Mouse (Mus musculus): Measurements from ENCODE around the gene Nt5e. TPM values are rescaled to one million over a fixed set of nuclear protein-coding genes. Genes with fewer than 3 reads are reported as not detected.
A peak's percentile ranks its signal among the peaks of the same experiment; 100 is the strongest.
"Not testable (repeated sequence)": the region's sequence is repeated elsewhere in the genome, so short reads cannot be mapped to it uniquely, and the experiment has no call there.

Gene Nt5e
- 3.3 and 3.8 TPM in 2 replicates for polyA plus RNA-seq (2015; fragmentation: Nextera tagmentation; extraction: Ambion mirVana)

GRCm38 (mm10) chr9:88326930-88327901, at the start of gene Nt5e:
TSS of gene Nt5e (plus strand) at chr9:88327197.
- Histone ChIP-seq H3K4me2 (replicated peaks) (peak within 1 kb of the TSS; percentile 99), H3K9me3 (no peaks in the 10 kb centered on the region), H3K36me3 (no peaks in the 10 kb centered on the region), H3K9ac (peak within 1 kb of the TSS; percentile 43), H3K4me1 (replicated peaks) (peaks cover 6% of the 10 kb centered on the region; the same call in 1 of the 2 replicates), H3K27ac (no peak within 1 kb of the TSS), H3K27me3 (replicated peaks) (no peaks in the 10 kb centered on the region; the same call in 1 of the 2 replicates), H3K4me3 (replicated peaks) (peak within 1 kb of the TSS; percentile 61)
- peak; percentile 96 for ATAC-seq
- WGBS, result 1% methylated on average over 65 of the region's 66 CpGs

GRCm38 (mm10) chr9:88277588-88277987, 49.4 kb upstream of the Nt5e start:
- Histone ChIP-seq H3K27ac (no peak overlapping the region), H3K4me3 (replicated peaks) (no peak overlapping the region), H3K9ac (no peak overlapping the region), H3K27me3 (replicated peaks) (no peaks in the 10 kb centered on the region), H3K4me2 (replicated peaks) (no peak overlapping the region), H3K4me1 (replicated peaks) (0 out of 2 replicates have a peak, but pooled peaks cover 3% of the 10 kb centered on the region), H3K36me3 (no peaks in the 10 kb centered on the region), H3K9me3 (no peaks in the 10 kb centered on the region)
- WGBS, result 70% methylated on average over 4 of the region's 4 CpGs
- no peak for ATAC-seq

GRCm38 (mm10) chr9:88279728-88280127, 47.3 kb upstream of the Nt5e start:
- H3K4me3 ChIP-seq (replicated peaks), result no peak overlapping the region
- 80% methylated on average over 2 of the region's 2 CpGs for WGBS
- no peaks in the 10 kb centered on the region for H3K27me3 ChIP-seq (replicated peaks)
- no peaks in the 10 kb centered on the region for H3K4me1 ChIP-seq (replicated peaks)
- no peaks in the 10 kb centered on the region for H3K9me3 ChIP-seq
- ATAC-seq, result no peak
- no peak overlapping the region for H3K27ac ChIP-seq
- H3K36me3 ChIP-seq, result no peaks in the 10 kb centered on the region
- H3K4me2 ChIP-seq (replicated peaks), result no peak overlapping the region
- no peak overlapping the region for H3K9ac ChIP-seq

GRCm38 (mm10) chr9:88289568-88290168, 37.3 kb upstream of the Nt5e start:
- H3K4me3 ChIP-seq (replicated peaks), result no peak overlapping the region
- no peaks in the 10 kb centered on the region for H3K9me3 ChIP-seq
- H3K4me1 ChIP-seq (replicated peaks), result no peaks in the 10 kb centered on the region
- no peaks in the 10 kb centered on the region for H3K27me3 ChIP-seq (replicated peaks)
- no peak for ATAC-seq
- no peak overlapping the region for H3K4me2 ChIP-seq (replicated peaks)
- H3K36me3 ChIP-seq, result no peaks in the 10 kb centered on the region
- H3K27ac ChIP-seq, result no peak overlapping the region
- H3K9ac ChIP-seq, result no peak overlapping the region
- WGBS, result 69% methylated on average over 7 of the region's 7 CpGs

- Histone ChIP-seq H3K4me3 (replicated peaks) (no peak overlapping the region), H3K9ac (no peak overlapping the region), H3K27ac (no peak overlapping the region), H3K27me3 (replicated peaks) (no peaks in the 10 kb centered on the region), H3K36me3 (no peaks in the 10 kb centered on the region), H3K4me1 (replicated peaks) (no peaks in the 10 kb centered on the region), H3K4me2 (replicated peaks) (no peak overlapping the region), H3K9me3 (no peaks in the 10 kb centered on the region)
- ATAC-seq, result no peak
- 91% methylated on average over 2 of the region's 2 CpGs for WGBS
These were observed 34.1 kb upstream of the Nt5e start for GRCm38 (mm10) chr9:88292836-88293370.

- Histone ChIP-seq H3K27me3 (replicated peaks) (no peaks in the 10 kb centered on the region), H3K36me3 (no peaks in the 10 kb centered on the region), H3K9me3 (no peaks in the 10 kb centered on the region), H3K4me3 (replicated peaks) (no peak overlapping the region), H3K9ac (no peak overlapping the region), H3K27ac (no peak overlapping the region), H3K4me1 (replicated peaks) (no peaks in the 10 kb centered on the region), H3K4me2 (replicated peaks) (no peak overlapping the region)
- ATAC-seq, result no peak
- 70% methylated on average over 4 of the region's 4 CpGs for WGBS
These were observed 31.2 kb upstream of the Nt5e start for GRCm38 (mm10) chr9:88295798-88296197.

- no peak for ATAC-seq
- H3K4me3 ChIP-seq (replicated peaks), result no peak overlapping the region
- H3K4me2 ChIP-seq (replicated peaks), result no peak overlapping the region
- no peaks in the 10 kb centered on the region for H3K36me3 ChIP-seq
- no peaks in the 10 kb centered on the region for H3K27me3 ChIP-seq (replicated peaks)
- no peak overlapping the region for H3K9ac ChIP-seq
- 66% methylated on average over 5 of the region's 5 CpGs for WGBS
- no peaks in the 10 kb centered on the region for H3K9me3 ChIP-seq
- no peak overlapping the region for H3K27ac ChIP-seq
- no peaks in the 10 kb centered on the region for H3K4me1 ChIP-seq (replicated peaks)
These were observed 30.7 kb upstream of the Nt5e start for GRCm38 (mm10) chr9:88296321-88296720.

- not testable (repeated sequence) for H3K36me3 ChIP-seq; H3K4me1 ChIP-seq (replicated peaks); H3K9me3 ChIP-seq; H3K4me3 ChIP-seq (replicated peaks); H3K27me3 ChIP-seq (replicated peaks); H3K4me2 ChIP-seq (replicated peaks); ATAC-seq; H3K9ac ChIP-seq; H3K27ac ChIP-seq
- WGBS, result 88% methylated on average over 3 of the region's 3 CpGs
These were observed 29.8 kb upstream of the Nt5e start for GRCm38 (mm10) chr9:88297244-88297643.

- Histone ChIP-seq H3K4me1 (replicated peaks) (no peaks in the 10 kb centered on the region), H3K27me3 (replicated peaks) (no peaks in the 10 kb centered on the region), H3K4me2 (replicated peaks) (no peak overlapping the region), H3K9ac (no peak overlapping the region), H3K4me3 (replicated peaks) (no peak overlapping the region), H3K9me3 (no peaks in the 10 kb centered on the region), H3K27ac (no peak overlapping the region), H3K36me3 (no peaks in the 10 kb centered on the region)
- ATAC-seq, result no peak
- 80% methylated on average over 8 of the region's 8 CpGs for WGBS
These were observed 28.9 kb upstream of the Nt5e start for GRCm38 (mm10) chr9:88297871-88298658.

- H3K9ac ChIP-seq, result no peak overlapping the region
- H3K4me1 ChIP-seq (replicated peaks), result no peaks in the 10 kb centered on the region
- no peaks in the 10 kb centered on the region for H3K27me3 ChIP-seq (replicated peaks)
- H3K4me3 ChIP-seq (replicated peaks), result no peak overlapping the region
- no peak overlapping the region for H3K4me2 ChIP-seq (replicated peaks)
- H3K9me3 ChIP-seq, result no peaks in the 10 kb centered on the region
- H3K27ac ChIP-seq, result no peak overlapping the region
- 88% methylated on average over 2 of the region's 2 CpGs for WGBS
- H3K36me3 ChIP-seq, result no peaks in the 10 kb centered on the region
- no peak for ATAC-seq
These were observed 19.9 kb upstream of the Nt5e start for GRCm38 (mm10) chr9:88307019-88307618.

- H3K27me3 ChIP-seq (replicated peaks), result no peaks in the 10 kb centered on the region
- H3K27ac ChIP-seq, result no peak overlapping the region
- no peaks in the 10 kb centered on the region for H3K36me3 ChIP-seq
- H3K9me3 ChIP-seq, result no peaks in the 10 kb centered on the region
- no peak for ATAC-seq
- no peak overlapping the region for H3K4me3 ChIP-seq (replicated peaks)
- WGBS, result 52% methylated on average over 1 of the region's 1 CpGs
- H3K4me2 ChIP-seq (replicated peaks), result no peak overlapping the region
- H3K9ac ChIP-seq, result no peak overlapping the region
- H3K4me1 ChIP-seq (replicated peaks), result no peaks in the 10 kb centered on the region
These were observed 17.9 kb upstream of the Nt5e start for GRCm38 (mm10) chr9:88309127-88309526.
